Mouse (Mus musculus) lung, postnatal 0 days (tissue): ENCODE data around the gene Eif4e.

ENCODE experiments used
- CTCF ChIP-seq: IDR thresholded peaks from 2 replicates; pipeline ENCODE4 v1.5.1; 2016; ENCODE audit warnings: antibody characterized with exemption, mild to moderate bottlenecking
- EP300 ChIP-seq: IDR thresholded peaks from 2 replicates; pipeline ENCODE4 v1.6.1; 2016; ENCODE audit warnings: antibody characterized with exemption, mild to moderate bottlenecking, control low read depth

- TF ChIP-seq CTCF = no peak
- TF ChIP-seq EP300 = no peak
These were observed 82.7 kb downstream of the Eif4e start for GRCm38 (mm10) chr3:138608665-138609064.
